ENCODE assay signal across 8 mouse cellular contexts in genomic region chr2:170286773-170287172, GRCm38 (mm10).
DNase-seq lines count a peak whose midpoint lies in the region; ATAC-seq and TF ChIP-seq lines count a peak whose summit lies in the region.

No protein-coding gene starts in this region.

- WGBS in heart, embryonic 14.5 days = 5% methylated on average over 8 of the region's 8 CpGs
- 9% methylated on average over 8 of the region's 8 CpGs for WGBS in hindbrain, postnatal 0 days
- WGBS in midbrain, embryonic 16.5 days = 3% methylated on average over 8 of the region's 8 CpGs

- no peak for ATAC-seq in heart, embryonic 14.5 days (ENCODE audit: insufficient number of reproducible peaks, insufficient read depth, low FRiP score, low read depth)
- ATAC-seq in hindbrain, postnatal 0 days = no peak
- 0 out of 2 replicates have a peak, but pooled peaks have one; percentile 49 for ATAC-seq in midbrain, embryonic 16.5 days
- no peak for ATAC-seq in frontal cortex, adult (ENCODE audit: low TSS enrichment)

- TF ChIP-seq CTCF in hindbrain, postnatal 0 days (IDR thresholded peaks at IDR 0.05; ENCODE audit: low read depth) = no peak

- peak overlapping the region; percentile 72 for H3K9ac ChIP-seq in heart, embryonic 14.5 days (ENCODE audit: low read length)
- 0 out of 2 replicates have a peak overlapping the region, but pooled peaks have one; percentile 1 for H3K9ac ChIP-seq in hindbrain, postnatal 0 days (replicated peaks; ENCODE audit: low read length)
- H3K9ac ChIP-seq in midbrain, embryonic 16.5 days (ENCODE audit: low read depth, low read length) = no peak overlapping the region

- no peaks in the 10 kb centered on the region for H3K36me3 ChIP-seq in heart, embryonic 14.5 days (ENCODE audit: control insufficient read depth, insufficient read depth, low read length)
- H3K36me3 ChIP-seq in hindbrain, postnatal 0 days (ENCODE audit: insufficient read depth, low read length) = no peaks in the 10 kb centered on the region
- H3K36me3 ChIP-seq in midbrain, embryonic 16.5 days (ENCODE audit: control insufficient read depth, insufficient read depth, low read length) = no peaks in the 10 kb centered on the region

- H3K4me1 ChIP-seq in heart, embryonic 14.5 days (ENCODE audit: control insufficient read depth in 2 of 2, insufficient read depth in 2 of 2, low read length in 2 of 2) = peaks cover 7 to 24% of the 10 kb centered on the region in 2 experiments; a peak in 3 of 4 replicates
- peaks cover 12% of the 10 kb centered on the region; the same call in 1 of the 2 replicates for H3K4me1 ChIP-seq in hindbrain, postnatal 0 days (ENCODE audit: insufficient read depth, low read length)
- H3K4me1 ChIP-seq in midbrain, embryonic 16.5 days (ENCODE audit: control insufficient read depth, insufficient read depth, low read length) = peaks cover 18% of the 10 kb centered on the region

- H3K27ac ChIP-seq in heart, embryonic 14.5 days (replicated peaks in 1 of 2; ENCODE audit: control insufficient read depth in 1 of 2, insufficient read depth in 1 of 2, low read depth in 2 of 2, low read length in 2 of 2) = peak overlapping the region; percentile 14 to 64; a peak in 3 of 4 replicates
- peak overlapping the region; percentile 76 for H3K27ac ChIP-seq in hindbrain, postnatal 0 days
- H3K27ac ChIP-seq in midbrain, embryonic 16.5 days (ENCODE audit: low read length) = peak overlapping the region; percentile 67

- no peaks in the 10 kb centered on the region for H3K27me3 ChIP-seq in heart, embryonic 14.5 days (ENCODE audit: control insufficient read depth, insufficient read depth, low read length)
- H3K27me3 ChIP-seq in hindbrain, postnatal 0 days (ENCODE audit: insufficient read depth, low read length) = no peaks in the 10 kb centered on the region
- no peaks in the 10 kb centered on the region for H3K27me3 ChIP-seq in midbrain, embryonic 16.5 days (ENCODE audit: control insufficient read depth, insufficient read depth, low read depth, low read length)

- no peaks in the 10 kb centered on the region for H3K9me3 ChIP-seq in heart, embryonic 14.5 days (ENCODE audit: control insufficient read depth, low read length)
- H3K9me3 ChIP-seq in hindbrain, postnatal 0 days (ENCODE audit: low read length) = no peaks in the 10 kb centered on the region
- no peaks in the 10 kb centered on the region for H3K9me3 ChIP-seq in midbrain, embryonic 16.5 days (replicated peaks; ENCODE audit: control insufficient read depth, low read length, poor library complexity, severe bottlenecking)

- peak overlapping the region; percentile 78 for H3K4me2 ChIP-seq in heart, embryonic 14.5 days (ENCODE audit: low read length)
- peak overlapping the region; percentile 65 for H3K4me2 ChIP-seq in hindbrain, postnatal 0 days (ENCODE audit: low read depth, low read length)
- peak overlapping the region; percentile 84 for H3K4me2 ChIP-seq in midbrain, embryonic 16.5 days (ENCODE audit: low read length)

- H3K4me3 ChIP-seq in heart, embryonic 14.5 days (ENCODE audit: control insufficient read depth in 1 of 2, insufficient read depth in 1 of 2, low read depth in 1 of 2, low read length in 2 of 2) = peak overlapping the region; percentile 51 to 56; a peak in 3 of 4 replicates
- peak overlapping the region; percentile 29; the same call in 1 of the 2 replicates for H3K4me3 ChIP-seq in hindbrain, postnatal 0 days (ENCODE audit: low read length)
- no peak overlapping the region for H3K4me3 ChIP-seq in midbrain, embryonic 16.5 days (ENCODE audit: low read depth, low read length)

- DNase-seq in heart, adult 8-10 months (ENCODE audit: low spot score) = no peak
- DNase-seq in embryo, embryonic 11 days = peak; percentile 45
- peak; percentile 63 for DNase-seq in hindbrain, postnatal 0 days (ENCODE audit: low spot score)
- DNase-seq in spleen, postnatal 14 days (ENCODE audit: low spot score in 2 of 2) = no peak
- no peak for DNase-seq in frontal cortex, adult 2 months (ENCODE audit: extremely low spot score in 1 of 2, low spot score in 1 of 2)

Comparison
In these comparisons a context has a peak if more than half of its experiments do, and no peak if none do; other contexts are left out.
1. DNase-seq: peak in embryo, embryonic 11 days (single experiment) and hindbrain, postnatal 0 days (single experiment); none in heart, adult 8-10 months (single experiment), spleen, postnatal 14 days (0 of 2) and frontal cortex, adult 2 months (0 of 2).
2. Peak in every context shown above with its lines, with median percentiles within 50 percentile points of each other: H3K27ac ChIP-seq and H3K4me2 ChIP-seq.